Mouse (Mus musculus) brown adipose tissue, adult 24 weeks (tissue): ENCODE results near the gene Asphd1. TPM values are rescaled to one million over a fixed set of nuclear protein-coding genes. Genes with fewer than 3 reads are reported as not detected.

Source experiments
- H3K27ac ChIP-seq: fragments of 200-500 bp; replicated peaks from 2 replicates; pipeline ENCODE4 v1.5.1; 2012; ENCODE audit warnings: low read depth, mild to moderate bottlenecking, low read length
- H3K4me1 ChIP-seq: fragments of 200-500 bp; 2 replicates; pipeline ENCODE4 v1.6.1; 2012; ENCODE audit warnings: low read length, mixed read lengths; ENCODE audit not compliant: control insufficient read depth, insufficient read depth, insufficient read length
- H3K4me3 ChIP-seq: fragments of 200-500 bp; 2 replicates; pipeline ENCODE4 v1.5.1; 2012; ENCODE audit warnings: low read depth, mild to moderate bottlenecking, low read length, moderate library complexity; ENCODE audit not compliant: insufficient read depth
- polyA plus RNA-seq: library from polyadenylated mRNA; stranded (reverse); fragments of >200 nt; gene quantifications from 2 replicates; pipeline ENCODE4 v1.2.4, GENCODE M21; 2012; ENCODE audit not compliant: missing spikeins, insufficient read depth, insufficient read length

The Asphd1 gene
- polyA plus RNA-seq, result not detected in 2 replicates

GRCm38 (mm10) chr7:126949403-126949792, at the start of gene Asphd1:
Asphd1 (minus strand) TSS chr7:126949582.
- H3K27ac ChIP-seq, result no peak within 1 kb of the TSS

GRCm38 (mm10) chr7:126996449-126996848, 47.1 kb upstream of the Asphd1 start:
- Histone ChIP-seq H3K4me3 (no peak overlapping the region), H3K4me1 (no peaks in the 10 kb centered on the region), H3K27ac (no peak overlapping the region)

More at GRCm38 (mm10) chr7:126949403-126949792, at the start of gene Asphd1:
- Histone ChIP-seq H3K4me3 (peak within 1 kb of the TSS; percentile 48), H3K4me1 (peaks cover 3% of the 10 kb centered on the region)

- no peak overlapping the region for H3K27ac ChIP-seq
- no peak overlapping the region for H3K4me3 ChIP-seq
- no peaks in the 10 kb centered on the region for H3K4me1 ChIP-seq
Measured at GRCm38 (mm10) chr7:126988816-126989215, 39.4 kb upstream of the Asphd1 start.

GRCm38 (mm10) chr7:126986319-126986718, 36.9 kb upstream of the Asphd1 start:
- no peak overlapping the region for H3K27ac ChIP-seq
- no peak overlapping the region for H3K4me3 ChIP-seq
- no peaks in the 10 kb centered on the region for H3K4me1 ChIP-seq

- H3K4me3 ChIP-seq, result no peak overlapping the region
- H3K27ac ChIP-seq, result no peak overlapping the region
- no peaks in the 10 kb centered on the region for H3K4me1 ChIP-seq
Measured at GRCm38 (mm10) chr7:126984667-126985444, 35.5 kb upstream of the Asphd1 start.

- Histone ChIP-seq H3K27ac (no peak overlapping the region), H3K4me1 (no peaks in the 10 kb centered on the region), H3K4me3 (no peak overlapping the region)
Measured at GRCm38 (mm10) chr7:126983113-126983512, 33.7 kb upstream of the Asphd1 start.

- peaks cover 3% of the 10 kb centered on the region; the same call in 1 of the 2 replicates for H3K4me1 ChIP-seq
- H3K4me3 ChIP-seq, result no peak overlapping the region
- H3K27ac ChIP-seq, result no peak overlapping the region
Measured at GRCm38 (mm10) chr7:126982054-126982453, 32.7 kb upstream of the Asphd1 start.

- Histone ChIP-seq H3K4me1 (peaks cover 6% of the 10 kb centered on the region; the same call in 1 of the 2 replicates), H3K27ac (no peak overlapping the region), H3K4me3 (no peak overlapping the region)
Measured at GRCm38 (mm10) chr7:126981601-126982000, 32.2 kb upstream of the Asphd1 start.

- no peak overlapping the region for H3K4me3 ChIP-seq
- peaks cover 19% of the 10 kb centered on the region for H3K4me1 ChIP-seq
- no peak overlapping the region for H3K27ac ChIP-seq
Measured at GRCm38 (mm10) chr7:126978841-126979240, 29.5 kb upstream of the Asphd1 start.

- Histone ChIP-seq H3K4me3 (peak overlapping the region; percentile 98), H3K27ac (peak overlapping the region; percentile 74), H3K4me1 (peaks cover 19% of the 10 kb centered on the region)
Measured at GRCm38 (mm10) chr7:126976878-126977459, 27.6 kb upstream of the Asphd1 start.

- peaks cover 19% of the 10 kb centered on the region for H3K4me1 ChIP-seq
- peak within 1 kb of the TSS; percentile 100 for H3K27ac ChIP-seq
- H3K4me3 ChIP-seq, result peak within 1 kb of the TSS; percentile 98
Measured at GRCm38 (mm10) chr7:126975950-126976866, 26.8 kb upstream of the Asphd1 start, which contains the start of gene Cdiptos. Cdiptos (minus strand) TSS chr7:126976098.

GRCm38 (mm10) chr7:126975893-126975949, 26.3 kb upstream of the Asphd1 start, which contains the start of gene Cdipt:
Cdipt (plus strand) TSS chr7:126975914.
- Histone ChIP-seq H3K4me3 (peak within 1 kb of the TSS; percentile 98), H3K4me1 (peaks cover 19% of the 10 kb centered on the region), H3K27ac (peak within 1 kb of the TSS; percentile 100)

- Histone ChIP-seq H3K27ac (peak overlapping the region; percentile 64), H3K4me3 (peak overlapping the region; percentile 98), H3K4me1 (peaks cover 19% of the 10 kb centered on the region)
Measured at GRCm38 (mm10) chr7:126975493-126975892, 26.1 kb upstream of the Asphd1 start.

- H3K4me1 ChIP-seq, result no peaks in the 10 kb centered on the region
Measured at GRCm38 (mm10) chr7:126967361-126967760, 18.0 kb upstream of the Asphd1 start.

GRCm38 (mm10) chr7:126965568-126965967, 16.2 kb upstream of the Asphd1 start:
- H3K4me1 ChIP-seq, result no peaks in the 10 kb centered on the region

More at GRCm38 (mm10) chr7:126967361-126967760, 18.0 kb upstream of the Asphd1 start:
- no peak overlapping the region for H3K4me3 ChIP-seq
- no peak overlapping the region for H3K27ac ChIP-seq

More at GRCm38 (mm10) chr7:126965568-126965967, 16.2 kb upstream of the Asphd1 start:
- no peak overlapping the region for H3K4me3 ChIP-seq
- no peak overlapping the region for H3K27ac ChIP-seq
